Mouse (Mus musculus) bone marrow macrophage, adult 2 months (primary cell): ENCODE measurements around the gene Stat5a.

Source experiments
- CTCF ChIP-seq: IDR thresholded peaks from 2 replicates; pipeline ENCODE4 v1.5.1; 2012; ENCODE audit warnings: low read depth, mild to moderate bottlenecking, low read length, moderate library complexity
- POLR2A ChIP-seq: IDR thresholded peaks from 2 replicates; pipeline ENCODE4 v1.6.1; 2012; ENCODE audit warnings: mild to moderate bottlenecking, low read depth, low read length, borderline replicate concordance

GRCm38 (mm10) chr11:100816342-100816741, 42.8 kb upstream of the Stat5a start:
- TF ChIP-seq POLR2A (no peak), CTCF (no peak)
